Mouse (Mus musculus): Measurements from ENCODE around the gene Thbs4.

GRCm38 (mm10) chr13:92712619-92713018, 82.0 kb downstream of the Thbs4 start:
- TF ChIP-seq CTCF (IDR thresholded peaks at IDR 0.05; ENCODE audit: control insufficient read depth, insufficient read depth, insufficient read length) (no peak), USF1 (IDR thresholded peaks at IDR 0.05; ENCODE audit: low read depth) (no peak), CEBPB (IDR thresholded peaks at IDR 0.05; ENCODE audit: low read depth) (no peak), MYOD1 (IDR thresholded peaks at IDR 0.05; ENCODE audit: control insufficient read depth, insufficient read length, low read depth) (no peak), MYOG (IDR thresholded peaks at IDR 0.05; ENCODE audit: control insufficient read depth, extremely low read depth, insufficient read length) (no peak)

All from C2C12 (cell line).